Mouse (Mus musculus) brain, embryonic 14.5 days (tissue): ENCODE measurements around the gene D230025D16Rik.

ENCODE experiments used
- CTCF ChIP-seq: fragments of 200-500 bp; IDR thresholded peaks from 2 replicates; pipeline ENCODE4 v1.5.1; 2012; ENCODE audit warnings: inconsistent platforms, mild to moderate bottlenecking, moderate library complexity, borderline replicate concordance; ENCODE audit not compliant: insufficient read depth, insufficient read length; ENCODE audit errors: extremely low read depth
- POLR2A ChIP-seq: fragments of 200-500 bp; IDR thresholded peaks from 2 replicates; pipeline ENCODE4 v1.6.1; 2012; ENCODE audit warnings: mild to moderate bottlenecking, inconsistent platforms, borderline replicate concordance; ENCODE audit not compliant: poor library complexity, insufficient read depth, insufficient read length, severe bottlenecking; ENCODE audit errors: extremely low read depth

DNA sequence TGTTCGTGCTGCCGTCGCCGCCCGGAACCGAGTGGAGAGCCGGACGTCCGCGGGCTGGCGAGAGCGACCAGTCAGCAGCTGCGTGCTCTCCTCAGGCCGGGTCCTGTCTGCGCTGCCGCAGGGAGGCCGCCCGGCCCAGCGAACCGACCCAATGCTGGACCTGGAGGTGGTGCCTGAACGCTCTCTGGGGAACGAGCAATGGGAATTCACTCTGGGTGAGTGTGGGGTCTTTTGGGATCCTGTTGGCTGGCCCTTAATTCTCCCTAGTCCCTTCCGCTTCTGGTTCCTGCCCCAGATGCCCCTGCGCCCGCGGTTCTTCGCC, 288 bp downstream of the D230025D16Rik start:
- no peak for TF ChIP-seq CTCF
- 0 out of 2 replicates have a peak, but pooled peaks have one; percentile 16 for TF ChIP-seq POLR2A
